Mouse (Mus musculus) gastrocnemius, adult 8-10 months (tissue): Measurements from ENCODE around the gene Gm10803. TPM values are rescaled to one million over a fixed set of nuclear protein-coding genes. Genes with fewer than 3 reads are reported as not detected.

Experiments
- DNase-seq, 2 experiments: peaks; one replicate each; pipeline ENCODE4 v3.0.0; 2022; ENCODE audit warnings: low spot score in 2 of 2
- total RNA-seq, 4 experiments: library from RNA; stranded (reverse); gene quantifications; 2 replicates each; pipeline ENCODE4 v1.2.4; 2022

The Gm10803 gene
- total RNA-seq, 4 experiments from 2014 or later = not detected

DNA sequence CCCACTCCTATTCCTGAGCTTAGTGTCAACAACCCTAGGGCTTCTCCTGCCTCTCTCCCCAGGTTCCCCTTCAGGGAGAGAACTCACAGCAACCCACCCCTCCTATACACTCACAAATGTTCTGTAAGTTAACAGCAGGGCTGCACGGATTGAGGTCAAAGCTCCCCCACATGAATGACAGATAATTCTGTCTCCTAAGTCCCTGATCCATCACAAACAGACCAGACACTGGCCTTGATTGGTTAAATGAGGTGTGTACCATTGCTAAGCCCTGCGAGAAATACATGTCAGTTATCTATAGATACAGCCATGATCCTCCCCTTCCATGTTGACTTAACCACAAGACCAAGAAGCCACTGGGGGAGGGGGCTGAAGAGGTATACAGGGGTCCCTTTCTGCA lies 31.3 kb downstream of the Gm10803 start:
- no peak for DNase-seq

DNA sequence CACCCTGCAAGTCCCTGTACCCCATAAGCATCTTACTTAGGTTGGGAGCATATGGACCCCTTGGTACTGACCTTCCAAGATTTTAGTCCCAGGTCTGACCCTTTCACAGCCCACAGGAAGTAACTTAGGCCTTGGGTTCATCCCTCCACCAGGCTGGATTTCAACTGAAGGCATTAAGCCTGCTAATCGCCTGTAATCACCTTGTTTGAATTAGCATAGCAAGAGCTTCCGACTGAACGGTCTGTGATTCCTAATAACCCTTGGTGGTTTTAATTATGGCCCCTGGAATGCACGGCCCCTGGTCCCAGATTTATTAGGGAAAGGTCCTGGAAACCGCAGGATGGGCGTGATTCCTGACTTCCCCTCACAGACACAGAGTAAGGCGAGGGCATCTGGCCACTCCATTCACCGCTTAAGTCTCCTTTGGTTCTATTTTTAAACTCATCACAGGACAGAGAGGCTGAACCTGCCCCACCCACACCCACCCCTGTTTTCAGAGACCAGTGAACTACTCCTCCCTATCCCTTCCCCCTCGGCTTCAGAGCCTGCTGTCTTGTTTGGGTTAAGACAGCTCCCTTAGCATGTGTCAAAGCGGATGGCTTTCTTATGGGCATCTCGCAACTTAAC lies 31.9 kb downstream of the Gm10803 start:
- DNase-seq = no peak

DNA sequence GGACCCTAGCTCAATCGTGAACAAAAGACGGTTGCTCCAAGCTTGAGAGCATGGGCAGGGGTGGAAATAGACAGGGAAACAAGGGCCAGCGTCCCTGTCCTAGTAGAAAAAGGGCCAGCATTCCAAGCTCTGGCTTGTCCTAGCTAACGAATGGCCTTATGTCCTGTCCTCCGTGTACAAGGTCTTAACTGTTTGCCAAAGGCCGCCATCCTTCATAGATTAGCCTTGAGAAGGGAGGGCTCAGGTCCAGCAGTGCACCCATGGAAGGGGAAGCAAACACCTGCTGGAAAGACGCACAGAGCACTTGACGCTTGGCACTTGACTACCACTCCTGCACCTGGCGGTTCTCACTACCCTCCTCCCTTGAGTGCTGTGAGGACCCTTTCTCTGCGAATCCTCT lies 32.8 kb downstream of the Gm10803 start:
- no peak for DNase-seq

DNA sequence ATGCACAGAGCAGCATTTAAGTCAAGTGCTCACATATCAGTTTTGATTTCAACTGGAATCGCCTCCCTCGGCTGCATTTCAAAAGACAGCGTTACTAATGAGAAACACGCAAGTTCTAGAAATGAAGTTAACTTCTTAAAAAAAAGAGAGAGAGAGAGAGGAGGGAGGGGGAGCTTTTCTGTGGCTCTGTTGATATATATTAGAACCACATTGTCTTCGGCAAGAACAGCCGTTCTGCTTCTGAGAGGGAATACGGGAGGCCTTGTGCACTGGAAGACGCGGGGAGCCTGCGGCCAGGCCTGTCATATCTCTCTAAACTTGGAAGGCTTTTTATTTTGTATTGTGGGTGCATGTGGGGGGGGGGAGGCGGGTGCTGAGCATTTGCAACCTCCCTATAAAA lies 36.8 kb downstream of the Gm10803 start:
- DNase-seq = no peak

DNA sequence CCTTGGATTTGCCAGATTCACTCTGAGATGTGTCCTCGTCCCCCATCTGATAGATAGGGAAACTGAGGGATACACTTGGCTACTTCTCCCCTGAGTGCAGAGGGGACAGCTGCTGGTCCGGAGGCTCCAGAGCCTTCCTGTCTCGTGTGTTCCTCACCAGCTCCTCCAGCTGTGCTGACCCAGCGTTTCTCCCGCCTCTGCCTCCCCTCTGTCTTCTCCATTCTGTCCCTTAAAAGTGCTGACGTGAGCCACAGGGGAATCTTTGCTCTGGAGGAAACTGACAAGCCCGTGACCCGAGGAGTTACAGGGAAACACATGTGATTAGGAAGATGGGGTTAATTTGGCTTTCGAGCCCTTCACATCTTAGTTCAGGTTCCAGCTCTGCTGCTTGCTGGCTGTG lies 39.4 kb downstream of the Gm10803 start:
- DNase-seq = peak in 1 of 2 experiments; percentile 7

DNA sequence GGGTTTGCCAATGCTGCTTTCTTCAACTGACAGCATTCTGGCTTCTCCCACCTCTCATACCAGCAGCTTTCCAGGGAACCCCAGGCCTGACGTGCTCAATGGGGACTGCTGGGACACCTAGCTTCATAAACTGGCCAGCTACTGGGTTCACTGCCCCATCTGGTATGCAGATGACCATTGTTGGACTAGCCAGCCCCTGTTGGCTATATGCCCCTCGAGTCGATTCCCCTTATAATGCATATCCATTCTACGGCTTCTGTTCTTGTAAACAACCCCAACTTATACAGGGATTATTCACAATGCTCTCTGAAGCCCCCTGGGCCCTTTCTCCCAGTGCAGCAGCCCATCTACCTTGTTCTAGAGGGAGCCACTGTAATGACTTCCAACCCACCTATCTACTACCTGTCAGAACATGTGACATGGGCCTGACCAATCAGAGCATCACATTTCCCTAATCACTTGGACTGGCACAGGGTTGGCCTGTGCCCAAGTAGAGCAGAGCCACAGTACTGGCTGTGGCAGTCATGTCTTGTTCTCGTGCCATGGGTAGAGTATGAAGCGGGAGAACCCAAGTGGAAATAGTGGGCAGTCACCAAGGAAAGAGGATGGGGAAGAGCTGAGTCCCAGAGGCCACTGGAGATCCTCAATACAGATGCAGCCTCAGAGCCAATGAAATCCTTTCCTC lies 44.4 kb downstream of the Gm10803 start:
- DNase-seq = no peak

DNA sequence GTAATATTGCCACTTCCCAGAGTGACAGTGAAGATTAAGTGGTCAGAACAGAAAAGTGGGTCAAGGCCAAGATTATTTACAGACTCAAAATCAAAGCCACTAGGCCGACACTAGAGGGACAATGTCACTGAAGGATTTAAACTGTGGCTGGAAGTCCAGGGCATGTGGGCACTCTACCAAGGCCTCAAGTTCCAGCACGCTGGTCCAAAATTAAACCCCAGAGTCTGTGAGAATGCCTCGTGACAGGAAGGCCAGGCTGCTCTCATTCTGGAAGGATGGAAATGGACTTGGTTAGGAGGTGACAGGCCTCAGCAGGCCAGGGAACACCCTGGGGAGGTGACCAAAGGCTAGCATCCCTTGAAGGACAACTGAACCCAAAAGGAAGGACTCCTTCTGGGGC lies 48.4 kb downstream of the Gm10803 start:
- peak; percentile 54 to 61 for DNase-seq

DNA sequence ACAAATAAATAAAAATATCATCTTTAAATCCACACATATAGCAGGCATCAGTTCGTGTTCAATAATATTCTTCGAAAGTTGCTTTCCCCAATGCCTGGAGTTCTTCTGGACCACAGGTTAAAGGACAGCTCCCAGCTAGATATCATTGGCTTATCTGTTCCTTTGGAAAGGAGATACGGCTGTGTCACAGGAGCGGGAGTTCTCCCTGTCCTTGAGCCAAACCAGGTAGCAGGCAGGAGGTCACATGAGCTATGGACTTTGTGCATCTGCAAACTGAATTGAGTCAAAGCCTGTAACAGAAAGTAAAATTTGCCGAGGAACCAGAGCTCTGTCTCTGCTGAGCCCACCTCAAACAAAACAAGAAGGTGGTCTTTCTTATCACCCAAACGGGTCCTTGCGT lies 52.7 kb downstream of the Gm10803 start:
- no peak for DNase-seq

Other genes with a start within 250 kb of the Gm10803 start
- 1 to 10 TPM in 3 of 4 experiments, under 1 TPM in 1; 0.97 to 1.5 (median 1.4) TPM for gene Tspan18, start 226.1 kb upstream of the Gm10803 start, total RNA-seq
- gene Cd82, start 97.4 kb upstream of the Gm10803 start, total RNA-seq = 10 to 100 TPM in 1 of 4 experiments, 1 to 10 TPM in 3; 7.6 to 10.1 (median 9.8) TPM
- gene Alx4, start 81.8 kb downstream of the Gm10803 start, total RNA-seq = under 1 TPM; 0.11 to 0.27 (median 0.18) TPM